Mouse (Mus musculus) G1E (cell line): ENCODE data around the gene Mto1.

ENCODE experiments used
- CTCF ChIP-seq: IDR thresholded peaks from 2 replicates; pipeline ENCODE4 v1.5.1; 2012; ENCODE audit warnings: low read depth, low read length, inconsistent platforms, mixed read lengths
- GATA1 ChIP-seq: IDR thresholded peaks from 2 replicates; pipeline ENCODE4 v1.6.1; 2012; ENCODE audit warnings: borderline replicate concordance, low read length, inconsistent platforms, mixed read lengths
- GATA2 ChIP-seq: IDR thresholded peaks from 2 replicates; pipeline ENCODE4 v1.6.1; 2012; ENCODE audit warnings: low read depth, low read length, inconsistent platforms, borderline replicate concordance
- POLR2AphosphoS5 ChIP-seq: IDR thresholded peaks from 2 replicates; pipeline ENCODE4 v1.6.1; 2012; ENCODE audit warnings: low read depth, low read length, inconsistent platforms; ENCODE audit not compliant: insufficient replicate concordance
- TAL1 ChIP-seq: conservative IDR thresholded peaks from 2 replicates; pipeline ENCODE4 v1.6.1; 2012; ENCODE audit warnings: low read depth, low read length, inconsistent platforms, mixed read lengths

DNA sequence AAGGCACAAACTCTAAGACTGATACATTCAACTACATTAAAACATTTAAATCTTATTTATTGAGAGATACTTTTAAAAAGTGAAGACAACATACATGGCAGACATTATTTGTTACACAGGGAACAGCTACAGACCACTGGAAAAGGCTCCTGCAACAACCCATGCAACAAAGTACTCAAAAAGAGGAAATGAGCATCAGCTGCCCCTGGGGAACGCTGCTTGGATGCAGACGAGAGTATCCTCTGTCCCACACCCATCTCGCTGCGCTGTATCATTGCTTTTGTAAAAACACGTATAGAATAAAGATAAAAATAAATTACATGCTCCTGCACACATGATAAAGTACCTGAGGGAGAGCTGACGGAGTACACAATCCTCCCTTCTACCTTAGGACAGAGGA lies 17.5 kb upstream of the Mto1 start:
- TF ChIP-seq CTCF: no peak
- no peak for TF ChIP-seq GATA1
- no peak for TF ChIP-seq TAL1
- TF ChIP-seq POLR2AphosphoS5: no peak
- TF ChIP-seq GATA2: no peak
